Mouse (Mus musculus) CH12.LX (cell line): ENCODE results near the gene Lmf2. TPM values are rescaled to one million over a fixed set of nuclear protein-coding genes. Genes with fewer than 3 reads are reported as not detected.

Experiments
- DNase-seq: peaks from one replicate; pipeline ENCODE4 v3.0.0-alpha.2; 2013; ENCODE audit errors: extremely low read depth
- H3K27ac ChIP-seq: 2 replicates; pipeline ENCODE4 v1.5.1; 2012; ENCODE audit warnings: low read depth, mild to moderate bottlenecking, control low read depth, moderate library complexity; ENCODE audit not compliant: insufficient read depth
- H3K27me3 ChIP-seq: replicated peaks from 2 replicates; pipeline ENCODE3; 2012; ENCODE audit warnings: inconsistent platforms
- H3K36me3 ChIP-seq, 2 experiments: replicated peaks in 1 of 2; 2 replicates each; pipeline versions ENCODE3 to v1.6.1; 2012; ENCODE audit warnings: inconsistent platforms in 1 of 2, low read length in 1 of 2, mild to moderate bottlenecking in 1 of 2, mixed read lengths in 1 of 2, moderate library complexity in 1 of 2; ENCODE audit not compliant: control insufficient read depth in 1 of 2, insufficient read depth in 1 of 2
- H3K4me1 ChIP-seq, 2 experiments: 2 replicates each; pipeline ENCODE4 v1.6.1; 2012; ENCODE audit warnings: inconsistent platforms in 1 of 2, moderate library complexity in 1 of 2; ENCODE audit not compliant: insufficient read depth in 2 of 2, control insufficient read depth in 1 of 2
- H3K4me2 ChIP-seq: 2 replicates; pipeline ENCODE4 v1.6.1; 2012; ENCODE audit warnings: low read depth, mild to moderate bottlenecking, control low read depth; ENCODE audit not compliant: poor library complexity, insufficient read depth, severe bottlenecking
- H3K4me3 ChIP-seq, 3 experiments: fragments of 150-350 bp in 1 of 3; sonication (generic) in 1 of 3; replicated peaks in 1 of 3; 2 replicates each; pipeline versions ENCODE3 to v1.5.1; 2011 to 2012; ENCODE audit warnings: low read depth in 2 of 3, low read length in 2 of 3, mild to moderate bottlenecking in 2 of 3, moderate library complexity in 2 of 3, control low read depth in 1 of 3, improper control_type of control experiment in 1 of 3, inconsistent platforms in 1 of 3, mixed read lengths in 1 of 3; ENCODE audit not compliant: poor library complexity in 1 of 3
- H3K79me2 ChIP-seq: replicated peaks from 2 replicates; pipeline ENCODE4 v1.6.1; 2012; ENCODE audit warnings: mild to moderate bottlenecking, moderate library complexity; ENCODE audit not compliant: control insufficient read depth, poor library complexity, insufficient read depth, severe bottlenecking; ENCODE audit errors: extremely low read depth
- H3K9ac ChIP-seq: 2 replicates; pipeline ENCODE4 v1.6.1; 2012; ENCODE audit warnings: low read depth, mild to moderate bottlenecking, control low read depth, moderate library complexity; ENCODE audit not compliant: insufficient read depth
- H3K9me3 ChIP-seq: replicated peaks from 2 replicates; pipeline ENCODE3; 2012; ENCODE audit warnings: low read length, inconsistent platforms, mixed read lengths
- BHLHE40 ChIP-seq: IDR thresholded peaks from 2 replicates; pipeline ENCODE4 v1.6.1; 2011; ENCODE audit warnings: mild to moderate bottlenecking, low read depth, low read length, improper control_type of control experiment
- CHD1 ChIP-seq: IDR thresholded peaks from 2 replicates; pipeline ENCODE4 v1.6.1; 2012; ENCODE audit warnings: low read depth, low read length, improper control_type of control experiment, inconsistent platforms
- E2F4 ChIP-seq: IDR thresholded peaks from 2 replicates; pipeline ENCODE4 v1.6.1; 2011; ENCODE audit warnings: low read depth, low read length, improper control_type of control experiment; ENCODE audit not compliant: insufficient replicate concordance
- IRF4 ChIP-seq: IDR thresholded peaks from 2 replicates; pipeline ENCODE4 v1.6.1; 2014; ENCODE audit warnings: low read depth, mild to moderate bottlenecking, inconsistent platforms, low read length, improper control_type of control experiment
- JUND ChIP-seq: conservative IDR thresholded peaks from 2 replicates; pipeline ENCODE4 v1.6.1; 2011; ENCODE audit warnings: low read depth, low read length, improper control_type of control experiment
- KAT2A ChIP-seq: IDR thresholded peaks from 2 replicates; pipeline ENCODE4 v1.6.1; 2012; ENCODE audit warnings: low read length, improper control_type of control experiment, inconsistent platforms; ENCODE audit not compliant: insufficient replicate concordance
- MAFK ChIP-seq: IDR thresholded peaks from 2 replicates; pipeline ENCODE4 v1.6.1; 2011; ENCODE audit warnings: low read length, improper control_type of control experiment; ENCODE audit not compliant: insufficient replicate concordance
- MAX ChIP-seq: IDR thresholded peaks from 2 replicates; pipeline ENCODE4 v1.6.1; 2011; ENCODE audit warnings: low read length, improper control_type of control experiment
- MAZ ChIP-seq: IDR thresholded peaks from 2 replicates; pipeline ENCODE4 v1.6.1; 2012; ENCODE audit warnings: low read depth, mild to moderate bottlenecking, inconsistent platforms, low read length, improper control_type of control experiment, moderate library complexity
- MEF2A ChIP-seq: IDR thresholded peaks from 2 replicates; pipeline ENCODE4 v1.6.1; 2014; ENCODE audit warnings: low read depth, mild to moderate bottlenecking, inconsistent platforms, low read length, improper control_type of control experiment, borderline replicate concordance
- MYC ChIP-seq: IDR thresholded peaks from 2 replicates; pipeline ENCODE4 v1.6.1; 2011; ENCODE audit warnings: low read depth, mild to moderate bottlenecking, improper control_type of control experiment, low read length
- NELFE ChIP-seq: IDR thresholded peaks from 2 replicates; pipeline ENCODE4 v1.6.1; 2011; ENCODE audit warnings: low read depth, low read length, improper control_type of control experiment
- PAX5 ChIP-seq: IDR thresholded peaks from 2 replicates; pipeline ENCODE4 v1.6.1; 2012; ENCODE audit warnings: low read length, inconsistent platforms, mixed read lengths
- POLR2AphosphoS2 ChIP-seq: IDR thresholded peaks from 2 replicates; pipeline ENCODE4 v1.6.1; 2011; ENCODE audit warnings: low read depth, low read length, improper control_type of control experiment
- RAD21 ChIP-seq: IDR thresholded peaks from 2 replicates; pipeline ENCODE4 v1.6.1; 2011; ENCODE audit warnings: low read depth, mild to moderate bottlenecking, low read length, improper control_type of control experiment, moderate library complexity
- RCOR1 ChIP-seq: conservative IDR thresholded peaks from 2 replicates; pipeline ENCODE4 v1.6.1; 2012; ENCODE audit warnings: low read depth, mild to moderate bottlenecking, inconsistent platforms, low read length, improper control_type of control experiment
- SIN3A ChIP-seq: IDR thresholded peaks from 2 replicates; pipeline ENCODE4 v1.6.1; 2012; ENCODE audit warnings: low read length, improper control_type of control experiment, inconsistent platforms
- TBP ChIP-seq: conservative IDR thresholded peaks from 2 replicates; pipeline ENCODE4 v1.6.1; 2011; ENCODE audit warnings: low read depth, low read length, improper control_type of control experiment
- TCF12 ChIP-seq: IDR thresholded peaks from 2 replicates; pipeline ENCODE4 v1.6.1; 2014; ENCODE audit warnings: low read depth, mild to moderate bottlenecking, inconsistent platforms, low read length, improper control_type of control experiment
- UBTF ChIP-seq: IDR thresholded peaks from 2 replicates; pipeline ENCODE4 v1.6.1; 2012; ENCODE audit warnings: low read depth, mild to moderate bottlenecking, inconsistent platforms, low read length, improper control_type of control experiment, moderate library complexity
- USF2 ChIP-seq: conservative IDR thresholded peaks from 2 replicates; pipeline ENCODE4 v1.6.1; 2011; ENCODE audit warnings: low read depth, low read length, improper control_type of control experiment
- ZKSCAN1 ChIP-seq: IDR thresholded peaks from 2 replicates; pipeline ENCODE4 v1.6.1; 2012; ENCODE audit warnings: low read depth, inconsistent platforms, low read length, improper control_type of control experiment, borderline replicate concordance
- dilution Hi-C: fragments of 300-500 bp; cut with MboI; formaldehyde crosslinking; loops from 2 replicates; pipeline ENCODE4 v1.14.3; 2020; ENCODE audit warnings: low sequenced_read_pairs; ENCODE audit not compliant: extremely low pct_unique_long_range_greater_than_20kb, extremely low pct_ligation_motif_present
- in situ Hi-C: fragments of 300-500 bp; cut with MboI; formaldehyde crosslinking; loops from 3 replicates; pipeline ENCODE4 v1.14.3; 2019; ENCODE audit warnings: low sequenced_read_pairs, low pct_ligation_motif_present, low pct_unique_long_range_greater_than_20kb, mixed read lengths
- polyA plus RNA-seq: library from polyadenylated mRNA; unstranded; fragments of >175 nt; gene quantifications from 2 replicates; pipeline ENCODE4 v1.2.1, GENCODE M21; 2012; ENCODE audit warnings: low read depth; ENCODE audit not compliant: insufficient read length
- total RNA-seq, 2 experiments: library from RNA; depleted of rRNA; stranded (reverse); fragments of 300-350 nt in 1 of 2; fragments of >200 nt in 1 of 2; gene quantifications; 2 replicates each; pipeline ENCODE4 v1.2.3; 2012 to 2014

Lmf2 gene
- total and polyA plus RNA-seq, 3 experiments: 9.9 to 36.2 (median 18.5) TPM

DNA sequence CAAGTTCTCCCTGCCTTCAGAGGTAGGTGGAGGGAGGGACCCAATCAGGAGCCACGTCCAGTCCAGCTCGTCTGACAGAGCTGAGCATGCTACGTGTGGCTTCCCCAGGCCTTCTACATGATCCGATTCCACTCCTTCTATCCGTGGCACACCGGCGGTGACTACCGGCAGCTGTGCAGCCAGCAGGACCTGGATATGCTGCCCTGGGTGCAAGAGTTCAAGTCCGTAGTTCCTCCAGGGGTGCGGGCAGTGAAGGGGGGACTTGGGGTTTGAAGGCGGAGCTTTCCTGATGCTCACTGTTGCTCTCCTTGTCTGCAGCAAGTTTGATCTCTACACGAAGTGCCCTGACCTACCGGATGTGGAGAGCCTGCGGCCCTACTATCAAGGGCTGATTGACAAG lies 19.0 kb downstream of the Lmf2 start:
- TF ChIP-seq MAFK: no peak
- TF ChIP-seq PAX5: no peak
- TF ChIP-seq MAZ: no peak
- TF ChIP-seq JUND: no peak
- TF ChIP-seq, all 38 proteins: peak for 0

DNA sequence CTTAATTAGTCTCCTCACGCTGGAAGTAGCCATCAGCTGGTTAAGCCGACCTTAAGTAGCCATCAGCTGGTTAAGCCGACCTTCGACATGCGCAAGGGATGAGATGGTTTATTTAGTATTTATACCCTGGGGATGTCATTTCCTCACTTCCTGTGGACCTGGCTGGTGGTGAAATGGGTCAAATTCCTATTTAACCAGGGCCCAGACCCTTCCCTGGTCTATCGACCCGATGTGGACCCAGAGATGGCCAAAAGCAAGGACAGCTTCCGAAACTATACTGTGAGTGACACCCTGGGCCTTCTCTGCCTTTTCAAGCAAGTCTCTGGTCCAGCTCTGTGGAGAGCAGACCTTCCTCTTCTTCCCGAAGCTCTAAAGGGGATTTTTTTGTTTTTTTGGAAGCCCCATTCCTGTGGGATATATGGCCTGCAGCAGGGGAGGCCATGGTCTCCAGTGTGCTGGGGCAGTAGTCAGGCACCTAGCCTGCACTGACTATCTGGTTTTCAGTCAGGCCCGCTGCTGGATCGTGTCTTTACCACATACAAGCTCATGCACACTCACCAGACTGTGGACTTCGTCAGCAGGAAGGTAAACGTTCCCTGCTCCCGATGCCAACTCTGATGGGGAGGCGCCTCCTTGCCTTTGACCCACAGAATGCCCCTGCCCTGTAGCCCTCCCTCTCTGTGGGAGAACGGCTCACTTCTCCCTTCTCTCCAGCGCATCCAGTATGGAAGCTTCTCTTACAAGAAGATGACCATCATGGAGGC lies 20.5 kb downstream of the Lmf2 start:
- Histone ChIP-seq H3K4me3 (no peak overlapping the region), H3K4me1 (peaks cover 6 to 15% of the 10 kb centered on the region in 2 experiments), H3K27ac (no peak overlapping the region), H3K4me2 (no peak overlapping the region), H3K27me3 (peaks cover 1% of the 10 kb centered on the region), H3K36me3 (no peaks in the 10 kb centered on the region), H3K9ac (no peak overlapping the region), H3K79me2 (no peaks in the 10 kb centered on the region), H3K9me3 (no peaks in the 10 kb centered on the region)
- no peak for TF ChIP-seq MEF2A
- TF ChIP-seq TCF12: no peak
- no peak for TF ChIP-seq USF2
- TF ChIP-seq MAFK: no peak
- no peak for TF ChIP-seq JUND
- TF ChIP-seq UBTF: no peak
- TF ChIP-seq KAT2A: no peak
- no peak for TF ChIP-seq RAD21
- no peak for TF ChIP-seq CHD1
- no peak for TF ChIP-seq ZKSCAN1
- TF ChIP-seq POLR2AphosphoS2: no peak
- TF ChIP-seq RCOR1: no peak
- TF ChIP-seq TBP: no peak
- TF ChIP-seq IRF4: no peak
- no peak for TF ChIP-seq E2F4
- no peak for TF ChIP-seq MYC
- TF ChIP-seq SIN3A: no peak
- no peak for TF ChIP-seq MAX
- no peak for TF ChIP-seq NELFE
- TF ChIP-seq BHLHE40: no peak
- dilution Hi-C loops: no loop called here
- in situ Hi-C loops: no loop called here
- no peak for DNase-seq

More for the DNA sequence above, 19.0 kb downstream of the Lmf2 start:
- no peak overlapping the region for H3K9ac ChIP-seq
- no peak overlapping the region for H3K4me2 ChIP-seq
- no peak overlapping the region for H3K27ac ChIP-seq
- dilution Hi-C loops (no loop called here), in situ Hi-C loops (no loop called here)
- H3K4me3 ChIP-seq: no peak overlapping the region
- no peaks in the 10 kb centered on the region for H3K9me3 ChIP-seq
- H3K27me3 ChIP-seq: peaks cover 1% of the 10 kb centered on the region
- no peaks in the 10 kb centered on the region for H3K79me2 ChIP-seq
- no peaks in the 10 kb centered on the region for H3K36me3 ChIP-seq
- peaks cover 4 to 11% of the 10 kb centered on the region in 2 experiments for H3K4me1 ChIP-seq
- no peak for DNase-seq
